Mouse (Mus musculus): Measurements from ENCODE around the gene Dmrta1.
"Not testable (repeated sequence)": the region's sequence is repeated elsewhere in the genome, so short reads cannot be mapped to it uniquely, and the experiment has no call there.

The Dmrta1 gene

GRCm38 (mm10) chr4:89679195-89679594 lies at the start of gene Dmrta1:
Gene Dmrta1 (plus strand): TSS chr4:89679436.
- no peak for DNase-seq

GRCm38 (mm10) chr4:89630374-89631079 lies 48.7 kb upstream of the Dmrta1 start:
- no peak for DNase-seq

DNA sequence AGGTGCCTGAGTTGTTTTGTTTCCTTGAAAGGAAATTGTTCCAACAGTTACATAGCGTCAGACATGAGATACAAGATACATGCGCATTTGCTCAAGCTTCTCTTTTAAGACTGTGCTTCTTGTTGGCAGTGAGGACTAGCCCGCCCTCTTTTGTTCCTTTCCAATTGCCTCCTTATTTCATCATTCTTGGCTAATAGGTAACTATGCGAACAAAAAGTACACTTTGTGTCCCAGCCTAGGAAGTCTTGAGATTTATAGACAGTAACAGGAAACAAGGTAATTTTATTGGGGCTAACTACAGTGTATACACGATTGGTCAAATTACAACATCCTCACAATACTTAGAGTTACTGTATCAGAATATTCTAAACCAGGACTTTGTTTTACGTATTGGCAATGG lies 47.7 kb upstream of the Dmrta1 start:
- no peak for DNase-seq

DNA sequence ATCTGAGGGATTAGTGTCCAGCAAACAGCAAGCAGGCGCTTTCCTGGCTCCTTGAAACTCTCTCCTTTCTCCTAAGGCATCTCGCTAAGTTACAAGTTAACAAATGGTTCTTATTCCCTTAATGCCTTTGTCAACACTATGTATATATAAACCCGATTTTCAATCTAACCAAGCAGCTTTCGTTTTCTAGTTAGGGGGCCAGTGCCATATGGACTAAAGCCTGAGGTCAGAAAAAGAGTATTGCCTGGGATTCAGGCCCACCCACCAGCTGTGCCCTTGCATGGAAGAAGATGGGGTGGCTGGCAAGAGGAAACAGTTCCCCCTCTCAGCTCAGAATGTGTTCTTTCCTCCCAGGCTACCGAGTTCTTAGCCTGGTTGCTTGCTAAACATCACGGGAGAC lies 40.6 kb upstream of the Dmrta1 start:
- DNase-seq: no peak

- DNase-seq: no peak
Observed at GRCm38 (mm10) chr4:89644235-89645115, 34.8 kb upstream of the Dmrta1 start.

DNA sequence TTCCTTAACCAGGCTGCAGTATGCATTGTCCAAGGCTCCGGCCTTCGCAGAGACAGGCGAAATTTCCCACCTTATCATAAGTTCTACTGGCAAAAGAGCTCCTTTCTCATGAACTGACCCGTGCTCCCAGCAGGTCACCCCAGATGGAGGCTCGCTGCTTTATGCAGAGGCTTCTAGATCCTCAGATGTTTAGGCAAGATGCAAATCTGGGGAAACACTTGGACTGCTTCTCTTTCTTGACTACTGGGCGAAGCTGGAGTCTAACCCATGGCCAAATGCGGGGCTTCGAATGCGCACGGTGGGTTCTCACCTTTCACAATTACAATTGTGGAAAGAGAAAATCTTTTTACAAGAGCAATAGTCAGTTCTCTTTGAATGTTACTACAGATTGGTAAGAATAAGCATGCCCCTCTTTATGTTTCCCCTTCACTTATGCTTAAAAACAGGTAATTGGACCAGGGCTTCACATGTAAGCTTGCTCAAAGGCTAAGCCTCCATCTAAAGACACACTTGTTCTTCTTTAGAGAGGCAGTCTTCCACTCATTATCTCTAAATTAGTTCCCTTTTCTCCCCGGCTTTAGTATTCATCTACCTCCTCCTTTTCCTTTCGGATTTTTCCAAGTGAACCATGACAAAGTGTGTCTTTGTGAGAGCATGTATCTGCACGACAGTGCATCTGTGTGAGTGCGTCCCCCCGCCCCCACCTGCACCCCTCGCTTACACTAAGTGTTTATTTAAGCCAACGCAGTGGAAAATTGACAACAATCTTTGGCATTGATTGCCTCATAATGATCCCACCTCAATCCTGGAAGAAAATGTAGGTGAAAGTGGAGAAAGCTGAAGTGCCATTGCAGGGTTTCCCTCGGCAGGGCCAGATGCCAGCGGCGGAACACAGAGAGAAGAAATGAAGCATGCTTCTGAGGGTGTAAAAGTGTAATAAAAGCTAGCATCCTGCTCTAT lies 28.6 kb upstream of the Dmrta1 start:
- DNase-seq: peak; percentile 13

DNA sequence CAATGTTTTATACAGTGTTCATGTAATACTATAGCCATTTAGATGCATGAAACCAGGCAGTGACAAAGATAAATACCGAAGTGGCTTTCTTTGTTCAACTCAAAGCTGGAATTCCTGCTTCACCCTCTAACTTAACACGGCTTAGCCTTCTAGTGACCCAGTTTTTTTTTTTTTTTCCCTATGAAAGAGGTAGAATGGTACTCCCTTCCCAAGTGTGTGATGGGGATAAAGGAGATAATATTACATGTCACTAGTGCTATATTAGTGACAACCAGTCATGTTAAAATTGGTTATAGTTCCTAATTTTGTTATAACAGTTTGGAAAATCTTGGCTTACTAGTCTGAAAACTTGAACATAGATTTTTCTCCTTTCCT lies 27.9 kb upstream of the Dmrta1 start:
- no peak for DNase-seq

DNA sequence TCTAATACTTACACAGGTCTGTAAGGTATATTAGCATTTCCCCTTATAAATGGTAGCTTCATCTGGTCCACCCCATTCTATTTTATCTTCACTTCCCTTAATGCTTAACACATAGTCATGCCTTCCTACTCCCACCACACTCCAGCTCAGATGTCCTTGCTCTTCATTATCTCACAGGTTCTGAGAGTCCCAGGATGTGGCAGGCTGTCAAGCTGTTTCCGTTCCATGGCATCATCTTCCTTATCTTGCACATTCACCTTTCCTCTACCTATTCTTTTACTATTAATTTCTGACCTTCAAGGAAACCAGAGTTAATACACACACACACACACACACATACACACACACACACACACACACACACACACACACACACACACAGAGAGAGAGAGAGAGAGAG lies 27.5 kb upstream of the Dmrta1 start:
- DNase-seq: no peak

GRCm38 (mm10) chr4:89663406-89663805 lies 15.8 kb upstream of the Dmrta1 start:
- no peak for DNase-seq

GRCm38 (mm10) chr4:89674711-89675110 lies 4.5 kb upstream of the Dmrta1 start:
- DNase-seq: no peak

GRCm38 (mm10) chr4:89677903-89678302 lies 1.3 kb upstream of the Dmrta1 start:
- no peak for DNase-seq

GRCm38 (mm10) chr4:89678713-89679112 lies 523 bp upstream of the Dmrta1 start:
- DNase-seq: no peak

DNA sequence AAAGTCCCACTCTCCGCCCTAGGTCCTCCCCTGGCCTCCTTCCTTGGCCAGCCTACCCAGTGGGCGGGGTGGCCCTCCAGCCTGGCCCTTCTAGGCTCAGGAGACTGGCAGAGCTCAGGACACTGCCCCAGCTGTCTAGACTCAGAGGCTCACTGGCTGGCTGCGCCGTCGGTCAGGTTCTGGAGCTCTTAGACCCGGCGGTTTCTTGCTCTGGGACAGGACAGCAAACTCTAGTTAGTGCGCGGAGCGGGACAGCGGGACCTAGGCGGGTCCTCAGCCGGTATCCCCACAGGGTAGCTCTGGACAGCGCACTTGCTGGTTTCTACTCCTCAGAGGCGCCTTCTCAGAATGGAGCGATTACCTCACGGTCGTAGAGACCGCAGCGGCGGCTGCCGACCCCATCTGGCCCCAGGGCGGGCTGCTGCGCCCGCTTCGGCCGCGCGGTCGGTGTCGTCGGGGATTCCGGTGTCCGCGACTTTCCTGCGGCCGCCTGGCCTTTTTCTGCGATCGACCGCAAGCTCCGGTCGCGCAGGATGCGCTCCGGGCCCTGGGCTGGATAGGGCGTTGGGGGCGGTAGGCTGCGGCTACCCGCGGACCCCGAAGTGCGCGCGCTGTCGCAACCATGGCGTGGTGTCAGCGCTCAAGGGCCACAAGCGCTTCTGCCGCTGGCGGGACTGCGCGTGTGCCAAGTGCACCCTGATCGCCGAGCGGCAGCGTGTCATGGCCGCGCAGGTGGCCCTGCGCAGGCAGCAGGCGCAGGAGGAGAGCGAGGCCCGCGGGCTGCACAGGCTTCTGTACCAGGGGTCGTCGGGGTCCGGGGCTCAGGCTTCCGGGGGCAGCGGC lies 8.9 kb downstream of the Dmrta1 start:
- peak; percentile 34 for DNase-seq

DNA sequence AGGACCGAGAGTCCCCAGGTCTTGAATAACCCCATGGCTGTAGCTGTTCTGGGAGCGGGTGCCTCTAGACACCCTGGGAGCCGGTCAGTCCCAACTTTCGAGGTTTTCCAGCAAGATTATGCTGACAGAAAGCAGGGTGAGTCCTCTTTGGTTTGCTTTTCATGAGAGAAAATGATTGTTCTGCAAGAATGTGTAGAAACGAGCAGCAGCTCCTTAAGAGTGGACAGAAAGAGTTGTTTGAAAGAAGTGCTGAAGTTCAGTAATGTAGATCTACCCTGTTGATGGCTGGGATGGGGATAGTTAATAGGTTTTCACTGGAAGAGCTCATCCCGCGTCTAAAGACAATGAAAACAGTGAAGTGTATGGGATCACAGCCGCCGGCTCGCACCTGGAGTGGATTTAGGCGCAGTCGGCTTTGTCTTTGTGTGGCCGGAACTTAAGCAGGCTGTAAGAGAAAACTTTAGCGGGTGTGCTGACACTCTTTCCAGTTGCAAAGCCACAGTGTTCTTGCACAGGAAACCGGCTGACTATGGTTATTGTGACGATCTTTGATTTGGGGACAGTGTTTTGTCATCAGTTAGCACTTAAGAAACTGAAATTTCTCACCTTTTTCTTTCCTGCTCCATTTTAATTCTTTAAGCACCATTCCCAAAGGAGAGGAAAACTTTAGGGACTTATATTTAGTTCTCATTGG lies 9.7 kb downstream of the Dmrta1 start:
- DNase-seq: no peak

DNA sequence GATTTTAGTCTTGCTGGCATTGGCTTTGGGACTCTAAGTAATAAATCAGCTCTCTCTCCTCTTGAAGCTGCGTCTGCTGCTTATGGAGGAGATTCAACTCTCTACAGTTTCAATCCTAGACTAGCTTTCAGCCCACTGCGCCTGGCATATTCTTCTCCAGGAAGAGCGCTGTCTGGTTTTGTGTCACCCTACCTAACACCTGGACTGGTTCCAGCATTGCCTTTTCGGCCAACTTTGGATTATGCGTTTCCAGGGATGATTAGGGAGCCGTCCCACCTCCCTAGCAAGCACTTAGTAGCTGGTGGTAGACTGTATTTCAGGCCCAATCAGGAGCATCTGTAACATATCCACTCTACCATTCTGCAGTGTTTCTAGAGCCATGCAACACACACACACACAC lies 12.7 kb downstream of the Dmrta1 start:
- DNase-seq: no peak

DNA sequence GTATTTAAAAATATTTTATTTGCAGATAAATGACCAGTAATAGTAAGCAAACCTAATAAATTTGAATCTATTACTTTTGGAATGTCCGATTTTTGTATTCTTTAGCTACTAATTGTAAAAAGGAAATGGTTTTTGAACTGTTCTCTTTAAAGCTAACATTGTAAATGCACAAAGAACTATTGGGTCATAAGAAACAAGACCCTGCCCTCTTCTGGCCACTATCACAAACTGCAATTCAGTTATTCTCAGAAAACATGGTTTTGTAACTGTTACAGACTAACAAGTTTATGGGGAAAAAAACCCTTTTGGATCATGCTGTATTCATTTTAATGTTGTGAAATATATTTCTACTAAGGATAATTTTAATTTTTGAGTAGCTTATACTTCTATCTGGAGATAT lies 13.5 kb downstream of the Dmrta1 start:
- DNase-seq: no peak

DNA sequence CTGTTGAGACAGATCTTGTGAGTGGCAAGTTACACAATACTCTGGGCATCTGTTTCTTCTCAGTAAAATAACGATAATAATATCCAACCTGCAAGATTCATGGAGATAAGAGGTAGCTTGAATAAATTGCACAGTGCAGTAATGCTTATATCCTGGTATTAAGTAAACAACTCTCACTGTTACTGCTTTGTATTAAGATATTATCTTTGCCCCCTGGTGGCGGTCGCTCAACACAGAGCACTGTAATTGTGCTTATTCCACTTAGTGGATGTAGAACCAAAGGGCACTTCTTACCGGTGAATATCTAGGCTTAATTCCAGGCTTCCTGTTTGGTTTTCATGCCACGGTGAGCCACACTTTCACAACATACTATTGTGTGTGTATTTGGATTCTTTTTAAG lies 16.4 kb downstream of the Dmrta1 start:
- DNase-seq: peak; percentile 6

DNA sequence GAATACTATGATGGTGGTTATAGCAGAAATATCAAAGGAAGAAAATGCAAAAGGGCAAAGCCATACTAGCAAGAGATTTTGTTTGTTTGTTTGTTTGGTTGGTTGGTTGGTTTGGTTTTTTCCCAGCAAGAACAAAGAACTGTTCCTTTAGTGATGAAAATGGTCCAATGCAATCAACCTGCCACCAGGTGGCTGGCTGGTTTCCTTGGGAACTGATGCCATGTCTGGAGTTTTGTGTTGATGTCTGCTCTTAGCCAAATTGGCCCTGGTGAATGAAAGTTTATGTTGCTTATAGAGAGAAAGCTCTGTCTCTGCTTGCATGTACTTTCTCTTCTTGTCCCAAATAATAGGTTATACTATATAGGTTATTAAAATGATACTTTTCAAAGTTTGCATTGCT lies 18.7 kb downstream of the Dmrta1 start:
- DNase-seq: no peak

DNA sequence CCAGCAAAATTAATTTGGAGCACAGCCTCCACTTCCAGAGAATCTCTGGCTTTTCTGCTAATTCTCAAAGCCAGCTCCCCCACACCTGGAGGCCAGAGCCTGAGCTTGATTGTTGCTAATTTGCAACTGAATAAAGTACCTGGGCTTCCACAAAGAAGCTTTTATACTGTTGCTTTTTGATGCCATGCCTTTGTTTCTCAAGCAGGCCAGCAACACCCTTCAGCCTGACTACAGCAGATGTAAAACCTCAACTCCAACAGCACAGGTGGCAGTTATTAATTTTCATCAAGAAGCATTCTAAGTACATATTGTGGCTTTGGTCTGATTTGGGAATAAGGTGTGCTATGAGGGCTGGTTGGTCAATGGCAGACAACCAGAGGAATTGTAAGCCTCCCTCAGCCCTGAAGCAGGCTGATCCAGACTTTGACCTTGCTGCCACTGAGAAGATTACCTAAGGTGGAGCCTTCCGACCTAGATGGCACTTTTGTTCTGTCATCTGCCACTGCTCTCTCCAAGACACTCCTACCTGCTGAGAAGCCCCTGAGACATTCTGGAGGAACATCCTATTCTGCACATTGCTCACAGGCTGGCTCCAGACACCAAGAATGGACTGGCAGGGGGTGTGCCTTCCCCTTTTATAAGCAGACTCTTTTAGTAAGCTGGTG lies 44.4 kb downstream of the Dmrta1 start:
- DNase-seq: not testable (repeated sequence)

Measured in right cerebral cortex, postnatal 4 days (tissue).